Mouse (Mus musculus): Measurements from ENCODE around the gene B4galnt4. TPM values are rescaled to one million over a fixed set of nuclear protein-coding genes. Genes with fewer than 3 reads are reported as not detected.

B4galnt4 gene
- total and polyA plus RNA-seq, 2 experiments, result 0.09 to 0.10 TPM

DNA sequence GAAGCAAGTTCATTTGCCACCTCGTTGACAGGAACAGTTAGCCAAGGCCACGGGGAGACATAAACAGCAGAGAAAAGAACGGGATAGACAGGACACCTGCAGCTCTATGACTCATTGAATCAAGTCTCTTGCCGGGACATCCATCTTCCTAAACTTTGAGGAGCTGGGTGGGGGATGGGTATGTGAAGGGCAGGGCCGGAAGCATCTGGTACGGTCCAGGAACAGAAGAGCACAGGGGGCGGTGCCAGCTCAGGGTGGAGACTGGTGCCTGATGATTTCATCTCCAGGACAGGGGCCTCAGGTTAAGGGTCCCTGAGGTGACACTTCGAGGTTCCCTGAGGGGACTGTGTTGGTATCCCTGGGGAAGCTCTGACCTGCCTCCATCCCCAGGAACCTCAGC, 27.0 kb downstream of the B4galnt4 start:
- Histone ChIP-seq H3K4me3 (ENCODE audit: insufficient read depth, low read depth, low read length) (no peak overlapping the region), H3K4me1 (ENCODE audit: control insufficient read depth, insufficient read depth, low read length) (peaks cover 4% of the 10 kb centered on the region), H3K79me2 (ENCODE audit: control insufficient read depth, insufficient read depth, low read length) (no peaks in the 10 kb centered on the region), H3K27me3 (ENCODE audit: control insufficient read depth, insufficient read depth, low read length) (no peaks in the 10 kb centered on the region), H3K27ac (replicated peaks; ENCODE audit: insufficient read depth, low read depth, low read length) (no peak overlapping the region), H3K9ac (ENCODE audit: low read depth, low read length) (no peak overlapping the region), H3K36me3 (ENCODE audit: control insufficient read depth, insufficient read depth, low read length) (no peaks in the 10 kb centered on the region)
- TF ChIP-seq POLR2A (IDR thresholded peaks at IDR 0.05; ENCODE audit: extremely low read depth, insufficient read depth, low read length), result no peak
- TF ChIP-seq CTCF (IDR thresholded peaks at IDR 0.05; ENCODE audit: low read depth, low read length), result no peak
- 43% methylated on average over 8 of the region's 8 CpGs for WGBS
- no peak for DNase-seq (ENCODE audit: extremely low read depth, low read depth, low spot score)

DNA sequence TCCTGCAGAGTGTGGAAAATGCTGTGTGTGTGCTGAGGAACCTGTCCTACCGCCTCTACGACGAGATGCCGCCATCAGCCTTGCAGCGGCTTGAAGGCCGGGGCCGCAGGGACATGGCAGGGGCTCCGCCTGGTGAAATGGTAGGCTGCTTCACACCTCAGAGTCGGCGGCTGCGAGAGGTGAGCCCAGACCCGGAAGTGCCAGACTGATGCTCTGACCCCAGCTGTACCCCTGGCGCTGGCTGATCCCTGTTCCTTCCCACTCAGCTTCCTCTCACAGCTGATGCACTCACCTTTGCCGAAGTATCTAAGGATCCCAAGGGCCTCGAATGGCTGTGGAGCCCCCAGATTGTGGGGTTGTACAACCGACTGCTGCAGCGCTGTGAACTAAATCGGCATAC, 27.6 kb downstream of the B4galnt4 start:
- H3K27me3 ChIP-seq (ENCODE audit: control insufficient read depth, insufficient read depth, low read length), result no peaks in the 10 kb centered on the region
- DNase-seq (ENCODE audit: extremely low read depth, low read depth, low spot score), result no peak
- no peak overlapping the region for H3K4me3 ChIP-seq (ENCODE audit: insufficient read depth, low read depth, low read length)
- peaks cover 5% of the 10 kb centered on the region for H3K4me1 ChIP-seq (ENCODE audit: control insufficient read depth, insufficient read depth, low read length)
- no peaks in the 10 kb centered on the region for H3K79me2 ChIP-seq (ENCODE audit: control insufficient read depth, insufficient read depth, low read length)
- H3K27ac ChIP-seq (replicated peaks; ENCODE audit: insufficient read depth, low read depth, low read length), result no peak overlapping the region
- H3K9ac ChIP-seq (ENCODE audit: low read depth, low read length), result no peak overlapping the region
- no peaks in the 10 kb centered on the region for H3K36me3 ChIP-seq (ENCODE audit: control insufficient read depth, insufficient read depth, low read length)
- TF ChIP-seq POLR2A (IDR thresholded peaks at IDR 0.05; ENCODE audit: extremely low read depth, insufficient read depth, low read length) (no peak), CTCF (IDR thresholded peaks at IDR 0.05; ENCODE audit: low read depth, low read length) (no peak)
- WGBS, result 48% methylated on average over 18 of the region's 18 CpGs

DNA sequence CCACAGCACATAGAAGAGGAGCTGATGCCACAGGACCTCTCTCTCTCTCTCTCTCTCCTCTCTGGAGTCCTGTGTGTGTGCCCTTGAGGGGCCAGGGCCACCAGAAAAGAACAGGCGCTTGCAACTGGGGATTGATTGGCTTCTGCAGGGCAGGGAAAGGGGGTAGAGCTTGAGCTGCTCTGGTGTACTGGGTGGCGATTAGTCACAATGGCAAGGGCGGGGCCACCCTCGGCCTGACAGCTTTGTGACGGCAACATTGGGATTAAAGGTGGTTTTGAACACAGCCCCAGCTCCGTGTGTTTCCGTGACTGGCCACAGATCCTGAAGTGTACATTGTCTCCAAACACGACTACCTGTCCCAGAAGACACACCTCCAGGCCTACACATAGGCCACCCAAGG, 29.3 kb downstream of the B4galnt4 start:
- no peak overlapping the region for H3K4me3 ChIP-seq (ENCODE audit: insufficient read depth, low read depth, low read length)
- no peaks in the 10 kb centered on the region for H3K36me3 ChIP-seq (ENCODE audit: control insufficient read depth, insufficient read depth, low read length)
- no peak overlapping the region for H3K9ac ChIP-seq (ENCODE audit: low read depth, low read length)
- H3K27me3 ChIP-seq (ENCODE audit: control insufficient read depth, insufficient read depth, low read length), result no peaks in the 10 kb centered on the region
- peaks cover 16% of the 10 kb centered on the region for H3K4me1 ChIP-seq (ENCODE audit: control insufficient read depth, insufficient read depth, low read length)
- no peaks in the 10 kb centered on the region for H3K79me2 ChIP-seq (ENCODE audit: control insufficient read depth, insufficient read depth, low read length)
- 88% methylated on average over 8 of the region's 8 CpGs for WGBS
- TF ChIP-seq CTCF (IDR thresholded peaks at IDR 0.05; ENCODE audit: low read depth, low read length), result no peak
- TF ChIP-seq POLR2A (IDR thresholded peaks at IDR 0.05; ENCODE audit: extremely low read depth, insufficient read depth, low read length), result no peak
- DNase-seq (ENCODE audit: extremely low read depth, low read depth, low spot score), result no peak
- H3K27ac ChIP-seq (replicated peaks; ENCODE audit: insufficient read depth, low read depth, low read length), result no peak overlapping the region

DNA sequence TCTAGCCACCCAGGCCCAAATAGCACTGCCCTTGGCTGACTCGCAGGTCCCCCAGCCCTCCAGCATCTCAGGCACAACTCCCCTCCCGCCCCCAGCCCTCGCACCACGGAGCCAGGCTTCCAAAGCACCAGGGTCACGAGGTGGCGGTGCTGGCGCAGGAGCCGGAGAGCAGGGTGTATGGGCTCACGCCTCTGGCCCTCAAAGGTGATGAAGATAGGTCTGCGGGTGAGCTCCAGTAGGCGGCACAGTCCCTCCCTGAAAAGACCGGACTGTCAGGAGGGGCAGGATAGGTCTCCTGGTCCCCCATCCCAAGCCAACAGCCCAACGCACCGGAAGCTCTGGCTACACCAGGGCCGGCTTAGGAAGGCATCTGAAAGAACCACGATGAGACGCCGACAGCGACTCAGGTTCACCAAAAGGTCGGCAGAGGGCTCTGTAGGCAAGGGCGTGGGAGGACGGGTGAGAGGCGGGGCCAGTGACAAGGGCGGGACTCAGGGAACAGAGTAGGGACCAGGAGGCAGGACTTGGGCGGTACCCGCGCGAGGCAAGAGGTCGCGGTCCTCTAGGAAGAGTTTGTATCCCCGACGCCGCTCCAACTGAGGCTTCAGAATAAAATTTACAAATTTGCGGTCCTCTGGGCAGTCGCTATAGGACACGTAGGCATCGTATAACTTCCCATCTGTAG, 31.3 kb downstream of the B4galnt4 start:
- 22% methylated on average over 37 of the region's 37 CpGs for WGBS
- H3K4me1 ChIP-seq (ENCODE audit: control insufficient read depth, insufficient read depth, low read length), result peaks cover 16% of the 10 kb centered on the region
- H3K4me3 ChIP-seq (ENCODE audit: insufficient read depth, low read depth, low read length), result no peak overlapping the region
- no peaks in the 10 kb centered on the region for H3K36me3 ChIP-seq (ENCODE audit: control insufficient read depth, insufficient read depth, low read length)
- no peak overlapping the region; the same call in 1 of the 2 replicates for H3K9ac ChIP-seq (ENCODE audit: low read depth, low read length)
- TF ChIP-seq POLR2A (IDR thresholded peaks at IDR 0.05; ENCODE audit: extremely low read depth, insufficient read depth, low read length) (no peak), CTCF (IDR thresholded peaks at IDR 0.05; ENCODE audit: low read depth, low read length) (peak; percentile 91)
- H3K27ac ChIP-seq (replicated peaks; ENCODE audit: insufficient read depth, low read depth, low read length), result no peak overlapping the region
- H3K27me3 ChIP-seq (ENCODE audit: control insufficient read depth, insufficient read depth, low read length), result no peaks in the 10 kb centered on the region
- H3K79me2 ChIP-seq (ENCODE audit: control insufficient read depth, insufficient read depth, low read length), result no peaks in the 10 kb centered on the region
- peak; percentile 81 for DNase-seq (ENCODE audit: extremely low read depth, low read depth, low spot score)

DNA sequence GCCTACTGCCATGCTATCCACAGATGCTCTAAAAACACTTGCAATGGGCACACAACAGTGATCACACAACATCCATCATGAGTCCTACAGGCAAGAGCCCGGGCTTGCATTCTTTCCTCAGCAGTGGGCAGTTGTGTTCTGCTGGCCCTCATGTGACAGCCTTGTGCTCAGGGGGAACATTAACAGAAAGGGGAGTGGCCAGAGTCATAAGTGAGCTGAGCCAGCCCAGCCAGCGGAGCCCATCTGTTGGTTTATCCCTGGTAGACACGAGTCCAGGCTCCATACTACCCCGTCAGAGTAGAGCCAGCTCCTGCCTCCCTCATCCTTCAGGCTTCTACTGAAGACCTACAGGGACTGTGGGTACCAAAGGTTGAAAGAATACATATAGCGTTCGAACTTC, 33.0 kb downstream of the B4galnt4 start:
- 33% methylated on average over 6 of the region's 6 CpGs for WGBS
- DNase-seq (ENCODE audit: extremely low read depth, low read depth, low spot score), result peak; percentile 70
- Histone ChIP-seq H3K4me1 (ENCODE audit: control insufficient read depth, insufficient read depth, low read length) (peaks cover 16% of the 10 kb centered on the region), H3K36me3 (ENCODE audit: control insufficient read depth, insufficient read depth, low read length) (no peaks in the 10 kb centered on the region), H3K4me3 (ENCODE audit: insufficient read depth, low read depth, low read length) (peak overlapping the region; percentile 3; the same call in 1 of the 2 replicates), H3K79me2 (ENCODE audit: control insufficient read depth, insufficient read depth, low read length) (no peaks in the 10 kb centered on the region), H3K27ac (replicated peaks; ENCODE audit: insufficient read depth, low read depth, low read length) (peak overlapping the region; percentile 76), H3K9ac (ENCODE audit: low read depth, low read length) (no peak overlapping the region), H3K27me3 (ENCODE audit: control insufficient read depth, insufficient read depth, low read length) (no peaks in the 10 kb centered on the region)
- no peak for TF ChIP-seq CTCF (IDR thresholded peaks at IDR 0.05; ENCODE audit: low read depth, low read length)
- no peak for TF ChIP-seq POLR2A (IDR thresholded peaks at IDR 0.05; ENCODE audit: extremely low read depth, insufficient read depth, low read length)

DNA sequence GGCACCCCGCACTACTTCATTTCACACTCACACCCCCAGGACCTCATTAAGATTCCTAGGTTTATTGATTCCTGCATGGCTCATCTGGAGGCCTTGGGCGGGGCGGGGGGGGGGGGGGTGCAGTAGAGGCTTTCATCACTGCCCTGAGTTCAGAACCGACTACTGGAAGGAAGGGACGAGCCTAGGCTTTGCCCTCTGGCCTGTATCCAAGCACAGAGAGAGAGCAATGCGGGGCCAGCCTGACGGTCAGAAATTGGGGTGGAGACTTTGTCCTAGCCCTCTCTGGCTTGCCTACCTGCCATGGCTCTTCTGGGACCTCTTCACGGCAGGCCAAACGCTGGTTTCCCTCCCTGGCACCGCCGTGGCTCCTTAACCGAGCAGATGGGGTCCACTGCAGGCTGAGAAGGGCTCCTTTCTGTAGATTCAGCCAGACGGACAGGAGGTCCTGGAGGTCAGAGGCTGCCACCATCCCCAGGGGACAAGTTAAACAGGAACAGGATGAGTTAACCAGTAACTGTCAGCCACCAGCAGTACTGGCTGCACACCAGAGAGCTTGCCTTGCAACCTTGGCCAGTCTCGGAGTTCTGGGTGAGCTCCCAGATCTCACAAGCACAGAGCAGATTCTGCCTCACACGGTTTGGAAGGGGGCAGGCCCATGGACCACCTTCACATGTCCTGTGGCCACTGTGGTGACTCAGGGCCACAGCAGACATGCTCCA, 33.7 kb downstream of the B4galnt4 start:
- peak; percentile 94 for DNase-seq (ENCODE audit: extremely low read depth, low read depth, low spot score)
- WGBS, result 24% methylated on average over 15 of the region's 15 CpGs
- H3K27me3 ChIP-seq (ENCODE audit: control insufficient read depth, insufficient read depth, low read length), result no peaks in the 10 kb centered on the region
- H3K4me1 ChIP-seq (ENCODE audit: control insufficient read depth, insufficient read depth, low read length), result peaks cover 18% of the 10 kb centered on the region
- H3K27ac ChIP-seq (replicated peaks; ENCODE audit: insufficient read depth, low read depth, low read length), result peak overlapping the region; percentile 97
- H3K4me3 ChIP-seq (ENCODE audit: insufficient read depth, low read depth, low read length), result peak overlapping the region; percentile 65
- H3K9ac ChIP-seq (ENCODE audit: low read depth, low read length), result peak overlapping the region; percentile 72
- H3K79me2 ChIP-seq (ENCODE audit: control insufficient read depth, insufficient read depth, low read length), result no peaks in the 10 kb centered on the region
- TF ChIP-seq CTCF (IDR thresholded peaks at IDR 0.05; ENCODE audit: low read depth, low read length), result no peak
- TF ChIP-seq POLR2A (IDR thresholded peaks at IDR 0.05; ENCODE audit: extremely low read depth, insufficient read depth, low read length), result peak; percentile 37; the same call in 1 of the 2 replicates
- H3K36me3 ChIP-seq (ENCODE audit: control insufficient read depth, insufficient read depth, low read length), result no peaks in the 10 kb centered on the region
